Mouse (Mus musculus): ENCODE results near the gene Gm20379. TPM values are rescaled to one million over a fixed set of nuclear protein-coding genes. Genes with fewer than 3 reads are reported as not detected.
A peak's percentile ranks its signal among the peaks of the same experiment; 100 is the strongest.

The Gm20379 gene
- total RNA-seq, 2 experiments from 2014 or later: not detected

GRCm38 (mm10) chr13:92303062-92303948 lies 2.5 kb upstream of the Gm20379 start:
- Histone ChIP-seq H3K27ac (no peak overlapping the region), H3K4me3 (no peak overlapping the region)
- TF ChIP-seq CTCF (conservative IDR thresholded peaks at IDR 0.05): no peak
- DNase-seq (ENCODE audit: low spot score in 2 of 2): no peak

- H3K27ac ChIP-seq: no peak overlapping the region
- DNase-seq (ENCODE audit: low spot score in 2 of 2): no peak
- no peak for TF ChIP-seq CTCF (conservative IDR thresholded peaks at IDR 0.05)
- H3K4me3 ChIP-seq: no peak overlapping the region
Measured at GRCm38 (mm10) chr13:92304291-92304690, 1.5 kb upstream of the Gm20379 start.

GRCm38 (mm10) chr13:92314613-92315012 lies 8.8 kb downstream of the Gm20379 start:
- TF ChIP-seq CTCF (conservative IDR thresholded peaks at IDR 0.05): no peak
- H3K27ac ChIP-seq: no peak overlapping the region
- no peak for DNase-seq (ENCODE audit: low spot score in 2 of 2)
- H3K4me3 ChIP-seq: no peak overlapping the region

GRCm38 (mm10) chr13:92320770-92321169 lies 15.0 kb downstream of the Gm20379 start:
- no peak for TF ChIP-seq CTCF (conservative IDR thresholded peaks at IDR 0.05)
- Histone ChIP-seq H3K27ac (no peak overlapping the region), H3K4me3 (no peak overlapping the region)
- no peak for DNase-seq (ENCODE audit: low spot score in 2 of 2)

- no peak overlapping the region for H3K27ac ChIP-seq
- no peak for TF ChIP-seq CTCF (conservative IDR thresholded peaks at IDR 0.05)
Measured at GRCm38 (mm10) chr13:92326030-92326429, 20.2 kb downstream of the Gm20379 start.

GRCm38 (mm10) chr13:92328000-92328399 lies 22.2 kb downstream of the Gm20379 start:
- Histone ChIP-seq H3K27ac (no peak overlapping the region), H3K4me3 (no peak overlapping the region)
- DNase-seq (ENCODE audit: low spot score in 2 of 2): no peak
- no peak for TF ChIP-seq CTCF (conservative IDR thresholded peaks at IDR 0.05)

More at GRCm38 (mm10) chr13:92326030-92326429, 20.2 kb downstream of the Gm20379 start:
- H3K4me3 ChIP-seq: no peak overlapping the region
- DNase-seq (ENCODE audit: low spot score in 2 of 2): no peak

- DNase-seq (ENCODE audit: low spot score in 2 of 2): no peak
- Histone ChIP-seq H3K4me3 (no peak overlapping the region), H3K27ac (no peak overlapping the region)
- no peak for TF ChIP-seq CTCF (conservative IDR thresholded peaks at IDR 0.05)
Measured at GRCm38 (mm10) chr13:92330621-92331020, 24.8 kb downstream of the Gm20379 start.

GRCm38 (mm10) chr13:92332103-92332879 lies 26.5 kb downstream of the Gm20379 start:
- H3K27ac ChIP-seq: no peak overlapping the region
- TF ChIP-seq CTCF (conservative IDR thresholded peaks at IDR 0.05): no peak
- DNase-seq (ENCODE audit: low spot score in 2 of 2): no peak
- H3K4me3 ChIP-seq: no peak overlapping the region

- Histone ChIP-seq H3K27ac (no peak overlapping the region), H3K4me3 (no peak overlapping the region)
- no peak for DNase-seq (ENCODE audit: low spot score in 2 of 2)
- TF ChIP-seq CTCF (conservative IDR thresholded peaks at IDR 0.05): no peak
Measured at GRCm38 (mm10) chr13:92336857-92337256, 31.1 kb downstream of the Gm20379 start.

- no peak overlapping the region for H3K27ac ChIP-seq
- no peak for DNase-seq (ENCODE audit: low spot score in 2 of 2)
- H3K4me3 ChIP-seq: no peak overlapping the region
- TF ChIP-seq CTCF (conservative IDR thresholded peaks at IDR 0.05): peak; percentile 74
Measured at GRCm38 (mm10) chr13:92337773-92338462, 32.1 kb downstream of the Gm20379 start.

- Histone ChIP-seq H3K27ac (no peak overlapping the region), H3K4me3 (no peak overlapping the region)
- no peak for DNase-seq (ENCODE audit: low spot score in 2 of 2)
- no peak for TF ChIP-seq CTCF (conservative IDR thresholded peaks at IDR 0.05)
Measured at GRCm38 (mm10) chr13:92339787-92340186, 34.0 kb downstream of the Gm20379 start.

- H3K4me3 ChIP-seq: no peak overlapping the region
- TF ChIP-seq CTCF (conservative IDR thresholded peaks at IDR 0.05): no peak
- DNase-seq (ENCODE audit: low spot score in 2 of 2): no peak
- no peak overlapping the region for H3K27ac ChIP-seq
Measured at GRCm38 (mm10) chr13:92344033-92344432, 38.3 kb downstream of the Gm20379 start.

GRCm38 (mm10) chr13:92346338-92346737 lies 40.6 kb downstream of the Gm20379 start:
- H3K4me3 ChIP-seq: no peak overlapping the region
- no peak overlapping the region for H3K27ac ChIP-seq
- TF ChIP-seq CTCF (conservative IDR thresholded peaks at IDR 0.05): no peak
- DNase-seq (ENCODE audit: low spot score in 2 of 2): no peak
